Mouse (Mus musculus) cortical plate, adult 2 months (tissue): ENCODE measurements around the gene Atp13a2.

Experiments used
- CTCF ChIP-seq: fragments of 200-500 bp; IDR thresholded peaks from 2 replicates; pipeline ENCODE4 v1.5.1; 2011; ENCODE audit warnings: mild to moderate bottlenecking, control low read depth, low read length; ENCODE audit not compliant: insufficient read depth; ENCODE audit errors: extremely low read depth
- POLR2A ChIP-seq: fragments of 200-500 bp; IDR thresholded peaks from 2 replicates; pipeline ENCODE4 v1.6.1; 2011; ENCODE audit warnings: mild to moderate bottlenecking, low read length, control low read depth; ENCODE audit not compliant: insufficient read depth; ENCODE audit errors: extremely low read depth

DNA sequence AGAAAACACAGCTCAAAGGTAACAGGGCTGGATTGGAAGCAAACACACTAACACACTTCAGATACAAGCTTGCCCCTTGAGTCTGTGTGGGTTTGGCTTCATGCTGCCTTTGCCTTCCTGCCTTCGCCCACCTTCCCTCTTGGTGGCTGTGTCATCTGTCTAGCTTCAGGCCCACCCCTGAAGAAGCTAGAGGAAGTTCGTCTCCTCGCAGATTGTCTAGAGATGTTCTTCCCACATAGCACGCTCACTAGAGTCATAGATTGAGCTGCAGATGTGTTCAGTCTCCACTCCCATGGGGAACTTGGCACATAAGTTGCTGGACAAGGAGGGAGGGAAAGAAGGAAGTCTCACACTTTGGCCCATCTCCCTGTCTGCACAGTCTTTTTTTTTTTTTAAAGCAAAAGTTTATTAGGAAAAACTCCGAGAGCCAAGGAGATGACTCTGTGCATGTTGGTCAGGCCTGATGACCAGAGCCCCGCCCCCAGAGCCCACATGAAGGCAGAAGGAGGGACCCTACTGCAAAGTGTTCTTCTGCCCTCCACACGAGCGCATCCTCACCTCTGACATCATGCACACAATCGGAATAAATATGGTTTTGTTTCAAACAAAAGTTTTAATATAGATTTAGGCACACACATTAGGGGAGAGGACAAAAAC, 22.6 kb upstream of the Atp13a2 start:
- no peak for TF ChIP-seq CTCF
- TF ChIP-seq POLR2A, result no peak
